Mouse (Mus musculus): Measurements from ENCODE around the gene Acot7.

- TF ChIP-seq POLR2A (IDR thresholded peaks at IDR 0.05; ENCODE audit: borderline replicate concordance, control insufficient read depth, low read depth, low read length) = no peak
- no peak for TF ChIP-seq CTCF (IDR thresholded peaks at IDR 0.05; ENCODE audit: control insufficient read depth, insufficient read depth, low read length)
Measured at GRCm38 (mm10) chr4:152159285-152159678, 18.7 kb upstream of the Acot7 start.
